Mouse (Mus musculus) bone marrow, adult 2 months (tissue): Measurements from ENCODE around the gene Set.

ENCODE experiments used
- CTCF ChIP-seq: fragments of 200-500 bp; IDR thresholded peaks from 2 replicates; pipeline ENCODE4 v1.5.1; 2011; ENCODE audit warnings: low read length, control low read depth; ENCODE audit not compliant: control insufficient read depth, insufficient read depth
- POLR2A ChIP-seq: fragments of 200-500 bp; IDR thresholded peaks from 2 replicates; pipeline ENCODE4 v1.6.1; 2011; ENCODE audit warnings: low read depth, mild to moderate bottlenecking, control low read depth, low read length, borderline replicate concordance; ENCODE audit not compliant: control insufficient read depth

DNA sequence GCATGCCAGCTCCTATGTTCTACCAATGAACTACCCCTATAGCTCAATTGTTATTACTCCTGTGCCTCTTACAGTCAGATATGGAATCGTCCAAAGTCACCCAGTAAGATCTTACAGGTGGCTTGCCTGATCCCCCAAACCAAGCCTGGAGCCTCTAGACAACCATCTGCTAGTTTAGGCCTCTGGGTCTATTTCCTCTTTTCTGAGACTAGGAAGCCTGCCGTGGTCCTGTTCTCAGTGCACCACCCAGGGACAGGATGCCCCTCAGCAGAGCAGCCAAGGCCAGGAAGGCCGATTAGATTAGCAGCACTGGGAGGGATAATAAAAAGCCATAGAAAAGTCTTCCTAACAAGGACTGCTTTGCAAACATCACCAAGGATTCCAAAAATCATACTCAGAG is 7.3 kb upstream of the Set start:
- no peak for TF ChIP-seq POLR2A
- TF ChIP-seq CTCF, result no peak
